Mouse (Mus musculus) myocyte (in vitro differentiated cells): ENCODE results near the gene Gm20388. TPM values are rescaled to one million over a fixed set of nuclear protein-coding genes. Genes with fewer than 3 reads are reported as not detected.

Source experiments
- H3K27me3 ChIP-seq: one replicate; pipeline ENCODE4 v1.6.1; 2011; ENCODE audit not compliant: control insufficient read depth, insufficient read depth, insufficient read length
- H3K36me3 ChIP-seq: one replicate; pipeline ENCODE4 v1.6.1; 2011; ENCODE audit not compliant: control insufficient read depth, insufficient read depth
- H3K4me2 ChIP-seq: one replicate; pipeline ENCODE4 v1.6.1; 2011; ENCODE audit warnings: low read depth, control low read depth
- H3K4me3 ChIP-seq: one replicate; pipeline ENCODE4 v1.5.1; 2011; ENCODE audit warnings: mild to moderate bottlenecking, control low read depth, moderate library complexity
- H3K79me2 ChIP-seq: one replicate; pipeline ENCODE4 v1.6.1; 2011; ENCODE audit not compliant: control insufficient read depth, insufficient read depth
- H3ac ChIP-seq: one replicate; pipeline ENCODE4 v1.6.1; 2011; ENCODE audit not compliant: control insufficient read depth, insufficient read length
- CEBPB ChIP-seq: IDR thresholded peaks from 2 replicates; pipeline ENCODE4 v1.6.1; 2011; ENCODE audit warnings: mild to moderate bottlenecking, moderate library complexity; ENCODE audit not compliant: poor library complexity, insufficient read depth, severe bottlenecking
- E2F4 ChIP-seq: IDR thresholded peaks from one replicate; pipeline ENCODE4 v1.6.1; 2011; ENCODE audit warnings: mild to moderate bottlenecking, control low read depth, moderate library complexity; ENCODE audit not compliant: insufficient read depth
- MYOD1 ChIP-seq, 3 experiments: IDR thresholded peaks; one replicate each; pipeline ENCODE4 v1.6.1; 2011; ENCODE audit warnings: control low read depth in 2 of 3, low read depth in 2 of 3, mild to moderate bottlenecking in 2 of 3, moderate library complexity in 1 of 3; ENCODE audit not compliant: insufficient read length in 2 of 3, control insufficient read depth in 1 of 3
- MYOG ChIP-seq, 3 experiments: IDR thresholded peaks; one replicate each; pipeline ENCODE4 v1.6.1; 2011; ENCODE audit warnings: control low read depth in 2 of 3, low read depth in 2 of 3, mild to moderate bottlenecking in 2 of 3; ENCODE audit not compliant: insufficient read length in 2 of 3, control insufficient read depth in 1 of 3, insufficient read depth in 1 of 3
- POLR2A ChIP-seq: IDR thresholded peaks from one replicate; pipeline ENCODE4 v1.6.1; 2011; ENCODE audit warnings: low read depth, mild to moderate bottlenecking, control low read depth, moderate library complexity; ENCODE audit not compliant: insufficient read length
- POLR2AphosphoS2 ChIP-seq: IDR thresholded peaks from one replicate; pipeline ENCODE4 v1.6.1; 2011; ENCODE audit warnings: low read depth, control low read depth; ENCODE audit not compliant: insufficient read length
- REST ChIP-seq: IDR thresholded peaks from one replicate; pipeline ENCODE4 v1.6.1; 2011; ENCODE audit warnings: mild to moderate bottlenecking, control low read depth, moderate library complexity; ENCODE audit not compliant: insufficient read depth, insufficient read length
- SRF ChIP-seq: IDR thresholded peaks from one replicate; pipeline ENCODE4 v1.6.1; 2011; ENCODE audit warnings: low read depth; ENCODE audit not compliant: control insufficient read depth, insufficient read length
- TCF3 ChIP-seq: IDR thresholded peaks from one replicate; pipeline ENCODE4 v1.6.1; 2011; ENCODE audit warnings: low read depth, control low read depth; ENCODE audit not compliant: insufficient read length
- USF1 ChIP-seq: IDR thresholded peaks from one replicate; pipeline ENCODE4 v1.6.1; 2011; ENCODE audit warnings: low read depth, mild to moderate bottlenecking, control low read depth, moderate library complexity
- polyA plus RNA-seq: library from polyadenylated mRNA; unstranded; fragments of >200 nt; fragmentation: generic; extraction: Trizol; gene quantifications from one replicate; pipeline ENCODE4 v1.2.1, GENCODE M21; 2012; ENCODE audit warnings: missing spikeins

Gene Gm20388
- polyA plus RNA-seq, 1 experiment: 15.3 TPM

DNA sequence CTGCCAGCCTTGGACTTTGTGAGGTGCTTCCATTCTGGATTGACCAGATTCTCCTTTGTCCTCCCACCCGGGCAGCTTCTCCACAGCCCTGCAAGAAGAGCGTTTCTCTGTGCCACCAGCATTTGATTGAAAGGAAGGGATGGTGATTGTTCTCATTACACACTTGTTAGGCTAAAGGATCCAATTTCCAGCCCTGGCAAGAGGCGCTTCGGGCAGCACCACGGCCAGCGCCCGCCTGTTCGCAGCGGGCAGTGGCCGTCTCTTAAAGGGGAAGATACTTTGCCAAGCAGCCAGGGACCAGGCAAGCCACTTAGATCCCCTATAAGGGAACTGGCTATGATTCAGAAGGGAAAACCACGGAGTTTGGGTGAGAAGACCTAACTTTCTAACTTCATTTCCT lies 3980.6 kb downstream of the Gm20388 start:
- Histone ChIP-seq H3ac (peak overlapping the region; percentile 1), H3K4me2 (peak overlapping the region; percentile 54), H3K4me3 (peak overlapping the region; percentile 67), H3K79me2 (peaks cover 6% of the 10 kb centered on the region), H3K27me3 (no peaks in the 10 kb centered on the region), H3K36me3 (no peaks in the 10 kb centered on the region)
- TF ChIP-seq CEBPB: no peak
- TF ChIP-seq MYOG (IDR thresholded peaks at IDR 0.05; ENCODE audit: control insufficient read depth in 1 of 3, insufficient read depth in 1 of 3, insufficient read length in 2 of 3, low read depth in 2 of 3): peak in 1 of 3 experiments; percentile 7
- TF ChIP-seq POLR2AphosphoS2: peak; percentile 49
- peak; percentile 81 for TF ChIP-seq REST
- peak in 2 of 3 experiments; percentile 42 to 44 for TF ChIP-seq MYOD1 (IDR thresholded peaks at IDR 0.05; ENCODE audit: control insufficient read depth in 1 of 3, insufficient read length in 2 of 3, low read depth in 2 of 3)

DNA sequence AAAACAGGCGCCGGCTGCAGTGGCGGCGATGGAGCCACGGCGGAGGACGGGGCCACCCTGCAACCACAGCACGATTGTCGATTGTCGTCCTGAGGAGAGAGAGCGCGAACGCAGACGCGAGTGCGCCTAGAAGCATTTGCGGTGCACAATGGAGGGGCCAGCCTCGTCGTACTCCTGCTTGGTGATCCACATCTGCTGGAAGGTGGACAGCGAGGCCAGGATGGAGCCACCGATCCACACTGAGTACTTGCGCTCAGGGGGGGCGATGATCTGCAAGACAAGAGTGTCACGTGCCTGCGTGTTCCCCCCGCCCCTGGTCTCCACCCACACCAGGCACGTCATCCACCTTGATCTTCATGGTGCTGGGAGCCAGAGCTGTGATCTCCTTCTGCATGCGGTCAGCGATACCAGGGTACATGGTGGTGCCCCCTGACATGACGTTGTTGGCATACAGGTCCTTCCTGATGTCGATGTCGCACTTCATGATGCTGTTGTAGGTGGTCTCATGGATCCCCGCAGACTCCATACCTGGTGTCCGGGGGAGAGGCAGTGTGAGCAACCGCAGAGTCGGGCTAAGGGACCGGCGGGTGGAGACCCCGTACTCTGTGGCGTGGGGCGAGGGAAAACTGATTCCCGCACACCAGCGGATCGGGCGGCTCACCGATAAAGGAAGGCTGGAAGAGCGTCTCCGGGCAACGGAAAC lies 3981.4 kb downstream of the Gm20388 start:
- Histone ChIP-seq H3K4me2 (peak overlapping the region; percentile 54), H3K36me3 (no peaks in the 10 kb centered on the region), H3ac (peak overlapping the region; percentile 1), H3K4me3 (peak overlapping the region; percentile 67), H3K27me3 (no peaks in the 10 kb centered on the region), H3K79me2 (peaks cover 6% of the 10 kb centered on the region)
- peak; percentile 94 for TF ChIP-seq POLR2AphosphoS2
- peak; percentile 19 for TF ChIP-seq USF1
- TF ChIP-seq MYOD1 (IDR thresholded peaks at IDR 0.05; ENCODE audit: control insufficient read depth in 1 of 3, insufficient read length in 2 of 3, low read depth in 2 of 3): peak in 1 of 3 experiments; percentile 2
- TF ChIP-seq MYOG (IDR thresholded peaks at IDR 0.05; ENCODE audit: control insufficient read depth in 1 of 3, insufficient read depth in 1 of 3, insufficient read length in 2 of 3, low read depth in 2 of 3): peak in 2 of 3 experiments; percentile 7 to 26
- TF ChIP-seq CEBPB: no peak
- TF ChIP-seq TCF3: no peak
- peak; percentile 89 for TF ChIP-seq POLR2A

DNA sequence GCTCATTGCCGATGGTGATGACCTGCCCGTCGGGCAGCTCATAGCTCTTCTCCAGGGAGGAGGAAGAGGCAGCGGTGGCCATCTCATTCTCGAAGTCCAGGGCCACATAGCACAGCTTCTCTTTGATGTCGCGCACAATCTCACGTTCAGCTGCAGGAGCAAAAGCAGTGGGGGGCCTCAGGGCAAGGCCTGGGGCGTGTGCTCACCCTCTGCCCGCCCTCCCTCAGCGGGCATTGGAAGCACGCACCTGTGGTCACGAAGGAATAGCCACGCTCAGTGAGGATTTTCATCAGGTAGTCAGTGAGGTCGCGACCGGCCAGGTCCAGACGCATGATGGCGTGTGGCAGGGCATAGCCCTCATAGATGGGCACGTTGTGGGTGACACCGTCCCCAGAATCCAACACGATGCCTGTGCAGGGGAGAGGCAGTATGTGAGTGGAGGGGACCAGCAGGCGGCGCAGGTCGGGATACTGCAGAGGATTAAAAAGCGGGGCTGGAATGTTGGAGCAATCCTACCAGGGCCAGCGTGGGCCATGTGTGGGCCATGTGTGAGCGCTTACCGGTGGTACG lies 3982.0 kb downstream of the Gm20388 start:
- peak overlapping the region; percentile 54 for H3K4me2 ChIP-seq
- H3ac ChIP-seq: peak overlapping the region; percentile 10
- peaks cover 6% of the 10 kb centered on the region for H3K79me2 ChIP-seq
- H3K4me3 ChIP-seq: peak overlapping the region; percentile 67
- no peaks in the 10 kb centered on the region for H3K27me3 ChIP-seq
- TF ChIP-seq POLR2AphosphoS2: peak; percentile 75
- no peak for TF ChIP-seq CEBPB
- peak in 1 of 3 experiments; percentile 5 for TF ChIP-seq MYOD1 (IDR thresholded peaks at IDR 0.05; ENCODE audit: control insufficient read depth in 1 of 3, insufficient read length in 2 of 3, low read depth in 2 of 3)
- no peak for TF ChIP-seq REST
- TF ChIP-seq POLR2A: peak; percentile 65
- TF ChIP-seq E2F4: no peak
- TF ChIP-seq MYOG (IDR thresholded peaks at IDR 0.05; ENCODE audit: control insufficient read depth in 1 of 3, insufficient read depth in 1 of 3, insufficient read length in 2 of 3, low read depth in 2 of 3): peak in 1 of 3 experiments; percentile 3
- no peaks in the 10 kb centered on the region for H3K36me3 ChIP-seq

DNA sequence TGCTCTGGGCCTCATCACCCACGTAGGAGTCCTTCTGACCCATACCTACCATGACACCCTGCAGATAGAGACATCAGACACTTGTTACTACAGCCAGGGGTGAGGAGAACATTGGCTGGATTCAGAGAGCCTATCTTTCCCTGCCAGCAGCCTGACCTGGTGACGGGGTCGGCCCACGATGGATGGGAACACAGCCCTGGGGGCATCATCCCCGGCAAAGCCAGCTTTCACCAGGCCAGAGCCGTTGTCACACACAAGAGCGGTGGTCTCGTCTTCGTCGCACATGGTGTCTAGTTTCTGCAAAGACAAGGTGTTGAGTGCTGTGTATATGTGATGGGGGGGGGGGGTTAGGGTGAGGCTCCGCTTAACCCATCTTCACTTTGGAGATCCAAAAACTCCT lies 3982.8 kb downstream of the Gm20388 start:
- Histone ChIP-seq H3K4me2 (peak overlapping the region; percentile 54), H3K27me3 (no peaks in the 10 kb centered on the region), H3K4me3 (peak overlapping the region; percentile 67), H3K79me2 (peaks cover 6% of the 10 kb centered on the region), H3K36me3 (no peaks in the 10 kb centered on the region), H3ac (peak overlapping the region; percentile 10)
- TF ChIP-seq CEBPB (no peak), POLR2AphosphoS2 (peak; percentile 55)

DNA sequence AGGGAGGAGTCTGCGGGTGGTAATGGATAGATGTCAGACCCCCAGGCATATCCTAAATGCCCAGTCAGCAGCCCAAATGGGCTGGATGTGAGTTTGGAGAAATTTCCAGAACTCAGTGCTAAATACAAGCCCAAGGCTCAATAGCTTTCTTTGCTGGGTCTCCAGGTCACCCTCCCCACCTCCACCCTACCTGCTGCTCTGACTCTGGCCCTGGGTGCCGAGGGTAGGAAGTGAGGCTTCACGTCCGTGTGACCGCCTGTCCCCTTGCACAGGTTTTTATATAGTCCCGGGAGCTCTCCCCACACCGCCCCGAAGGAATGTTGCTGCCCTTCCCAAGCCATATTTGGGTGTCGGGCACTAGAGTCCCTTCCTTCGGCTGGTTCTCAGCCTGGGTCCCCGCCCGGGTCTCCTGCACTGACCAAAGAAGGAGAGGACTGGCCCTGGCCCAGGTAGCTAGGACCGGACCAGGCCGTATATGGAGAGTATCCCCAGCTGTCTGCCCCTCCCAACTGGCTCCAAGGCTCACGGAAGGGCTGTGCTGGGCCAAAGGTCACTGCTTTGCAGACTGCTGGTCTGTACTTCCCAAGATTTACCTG lies 3984.0 kb downstream of the Gm20388 start, which contains the start of gene Acta1:
Gene Acta1, minus strand, starts transcription at position 250 of the 596 bp plus-strand sequence.
- no peak within 1 kb of the TSS for H3ac ChIP-seq
- H3K4me2 ChIP-seq: peak within 1 kb of the TSS; percentile 65
- H3K4me3 ChIP-seq: peak within 1 kb of the TSS; percentile 67
- peaks cover 6% of the 10 kb centered on the region for H3K79me2 ChIP-seq
- no peaks in the 10 kb centered on the region for H3K36me3 ChIP-seq
- H3K27me3 ChIP-seq: no peaks in the 10 kb centered on the region
- peak; percentile 96 for TF ChIP-seq POLR2AphosphoS2
- TF ChIP-seq POLR2A: peak; percentile 90
- peak; percentile 98 for TF ChIP-seq SRF
- peak in 2 of 3 experiments; percentile 46 to 47 for TF ChIP-seq MYOD1 (IDR thresholded peaks at IDR 0.05; ENCODE audit: control insufficient read depth in 1 of 3, insufficient read length in 2 of 3, low read depth in 2 of 3)
- TF ChIP-seq TCF3: no peak
- TF ChIP-seq MYOG (IDR thresholded peaks at IDR 0.05; ENCODE audit: control insufficient read depth in 1 of 3, insufficient read depth in 1 of 3, insufficient read length in 2 of 3, low read depth in 2 of 3): peak; percentile 26 to 83 (median 61)
